Mouse (Mus musculus): ENCODE data around the gene Nrsn1. TPM values are rescaled to one million over a fixed set of nuclear protein-coding genes. Genes with fewer than 3 reads are reported as not detected.

Nrsn1 gene
- polyA plus RNA-seq, 1 experiment from 2014 or later = not detected

- Histone ChIP-seq H3K4me3 (ENCODE audit: low read depth, low read length) (no peak overlapping the region), H3K9me3 (replicated peaks; ENCODE audit: control insufficient read depth, low read length) (no peaks in the 10 kb centered on the region), H3K27ac (ENCODE audit: low read length) (no peak overlapping the region), H3K9ac (ENCODE audit: low read depth, low read length) (no peak overlapping the region), H3K36me3 (ENCODE audit: control insufficient read depth, insufficient read depth) (no peaks in the 10 kb centered on the region), H3K4me2 (ENCODE audit: low read depth, low read length) (no peak overlapping the region), H3K27me3 (ENCODE audit: control insufficient read depth, insufficient read depth, low read depth, low read length) (no peaks in the 10 kb centered on the region), H3K4me1 (ENCODE audit: control insufficient read depth, low read depth, low read length) (no peaks in the 10 kb centered on the region)
- WGBS (ENCODE audit: insufficient replicate concordance) = 57% methylated on average over 6 of the region's 6 CpGs
- no peak for ATAC-seq (ENCODE audit: low read depth)
These were observed 12.7 kb downstream of the Nrsn1 start for GRCm38 (mm10) chr13:25257608-25258007.

GRCm38 (mm10) chr13:25254478-25255263, 15.6 kb downstream of the Nrsn1 start:
- Histone ChIP-seq H3K4me3 (ENCODE audit: low read depth, low read length) (no peak overlapping the region), H3K27ac (ENCODE audit: low read length) (no peak overlapping the region), H3K27me3 (ENCODE audit: control insufficient read depth, insufficient read depth, low read depth, low read length) (no peaks in the 10 kb centered on the region), H3K9ac (ENCODE audit: low read depth, low read length) (no peak overlapping the region), H3K36me3 (ENCODE audit: control insufficient read depth, insufficient read depth) (no peaks in the 10 kb centered on the region), H3K9me3 (replicated peaks; ENCODE audit: control insufficient read depth, low read length) (no peaks in the 10 kb centered on the region), H3K4me1 (ENCODE audit: control insufficient read depth, low read depth, low read length) (no peaks in the 10 kb centered on the region), H3K4me2 (ENCODE audit: low read depth, low read length) (no peak overlapping the region)
- 65% methylated on average over 9 of the region's 9 CpGs for WGBS (ENCODE audit: insufficient replicate concordance)
- no peak for ATAC-seq (ENCODE audit: low read depth)

- no peak for ATAC-seq (ENCODE audit: low read depth)
- WGBS (ENCODE audit: insufficient replicate concordance) = 71% methylated on average over 1 of the region's 1 CpGs
- Histone ChIP-seq H3K36me3 (ENCODE audit: control insufficient read depth, insufficient read depth) (no peaks in the 10 kb centered on the region), H3K9ac (ENCODE audit: low read depth, low read length) (no peak overlapping the region), H3K4me2 (ENCODE audit: low read depth, low read length) (no peak overlapping the region), H3K4me3 (ENCODE audit: low read depth, low read length) (no peak overlapping the region), H3K9me3 (replicated peaks; ENCODE audit: control insufficient read depth, low read length) (no peaks in the 10 kb centered on the region), H3K27ac (ENCODE audit: low read length) (no peak overlapping the region), H3K4me1 (ENCODE audit: control insufficient read depth, low read depth, low read length) (no peaks in the 10 kb centered on the region), H3K27me3 (ENCODE audit: control insufficient read depth, insufficient read depth, low read depth, low read length) (no peaks in the 10 kb centered on the region)
These were observed 18.4 kb downstream of the Nrsn1 start for GRCm38 (mm10) chr13:25251893-25252292.

GRCm38 (mm10) chr13:25220186-25220787, 50.0 kb downstream of the Nrsn1 start:
- Histone ChIP-seq H3K4me1 (ENCODE audit: control insufficient read depth, low read depth, low read length) (no peaks in the 10 kb centered on the region), H3K9me3 (replicated peaks; ENCODE audit: control insufficient read depth, low read length) (no peaks in the 10 kb centered on the region), H3K4me2 (ENCODE audit: low read depth, low read length) (no peak overlapping the region), H3K4me3 (ENCODE audit: low read depth, low read length) (no peak overlapping the region), H3K9ac (ENCODE audit: low read depth, low read length) (no peak overlapping the region), H3K36me3 (ENCODE audit: control insufficient read depth, insufficient read depth) (no peaks in the 10 kb centered on the region), H3K27ac (ENCODE audit: low read length) (no peak overlapping the region), H3K27me3 (ENCODE audit: control insufficient read depth, insufficient read depth, low read depth, low read length) (no peaks in the 10 kb centered on the region)
- ATAC-seq (ENCODE audit: low read depth) = no peak
- 51% methylated on average over 5 of the region's 5 CpGs for WGBS (ENCODE audit: insufficient replicate concordance)

- Histone ChIP-seq H3K36me3 (ENCODE audit: control insufficient read depth, insufficient read depth) (no peaks in the 10 kb centered on the region), H3K9me3 (replicated peaks; ENCODE audit: control insufficient read depth, low read length) (no peaks in the 10 kb centered on the region), H3K9ac (ENCODE audit: low read depth, low read length) (no peak overlapping the region), H3K4me1 (ENCODE audit: control insufficient read depth, low read depth, low read length) (no peaks in the 10 kb centered on the region), H3K4me3 (ENCODE audit: low read depth, low read length) (no peak overlapping the region), H3K4me2 (ENCODE audit: low read depth, low read length) (no peak overlapping the region), H3K27ac (ENCODE audit: low read length) (no peak overlapping the region), H3K27me3 (ENCODE audit: control insufficient read depth, insufficient read depth, low read depth, low read length) (no peaks in the 10 kb centered on the region)
- 47% methylated on average over 1 of the region's 1 CpGs for WGBS (ENCODE audit: insufficient replicate concordance)
- no peak for ATAC-seq (ENCODE audit: low read depth)
These were observed 51.9 kb downstream of the Nrsn1 start for GRCm38 (mm10) chr13:25218394-25218793.

GRCm38 (mm10) chr13:25206950-25207349, 63.4 kb downstream of the Nrsn1 start:
- ATAC-seq (ENCODE audit: low read depth) = no peak
- WGBS (ENCODE audit: insufficient replicate concordance) = 72% methylated on average over 5 of the region's 5 CpGs
- H3K36me3 ChIP-seq (ENCODE audit: control insufficient read depth, insufficient read depth) = no peaks in the 10 kb centered on the region

More at GRCm38 (mm10) chr13:25206950-25207349, 63.4 kb downstream of the Nrsn1 start:
- Histone ChIP-seq H3K4me1 (ENCODE audit: control insufficient read depth, low read depth, low read length) (no peaks in the 10 kb centered on the region), H3K9me3 (replicated peaks; ENCODE audit: control insufficient read depth, low read length) (no peaks in the 10 kb centered on the region), H3K4me3 (ENCODE audit: low read depth, low read length) (no peak overlapping the region), H3K27me3 (ENCODE audit: control insufficient read depth, insufficient read depth, low read depth, low read length) (no peaks in the 10 kb centered on the region), H3K27ac (ENCODE audit: low read length) (no peak overlapping the region), H3K4me2 (ENCODE audit: low read depth, low read length) (no peak overlapping the region), H3K9ac (ENCODE audit: low read depth, low read length) (no peak overlapping the region)

Other genes starting within 250 kb of the Nrsn1 start
- gene Dcdc2a, start 214.5 kb downstream of the Nrsn1 start, polyA plus RNA-seq (2015; fragmentation: Nextera tagmentation; extraction: Ambion mirVana) = 0.51 TPM in 2 replicates

Data from liver, embryonic 16.5 days (tissue).